Mouse (Mus musculus) Patski (cell line): ENCODE data around the gene Srebf1. TPM values are rescaled to one million over a fixed set of nuclear protein-coding genes. Genes with fewer than 3 reads are reported as not detected.

Experiments used
- ATAC-seq: fragments of 100-300 bp; one replicate; pipeline ENCODE4 v1.8.0; 2021
- CTCF ChIA-PET: fragments of 350-600 bp; sonication (Branson Sonifier 250); formaldehyde crosslinking; loops from one replicate; lab custom pipeline; 2022; ENCODE audit warnings: inconsistent platforms; lab: Charles Lee
- POLR2A ChIA-PET: fragments of 350-600 bp; sonication (Branson Sonifier 250); formaldehyde crosslinking; loops from one replicate; lab custom pipeline; 2022; ENCODE audit warnings: antibody characterized with exemption, inconsistent platforms; lab: Charles Lee
- DNase-seq: peaks from one replicate; pipeline ENCODE4 v3.0.0-alpha.2; 2011; ENCODE audit warnings: low read depth, low spot score
- H3K27me3 ChIP-seq: fragments of 371-371 bp; one replicate; pipeline ENCODE4 v1.5.1; 2021
- CTCF ChIP-seq: fragments of 100-300 bp; IDR thresholded peaks from one replicate; pipeline ENCODE4 v1.5.1; 2021
- in situ Hi-C: fragments of 300-500 bp; cut with MboI; formaldehyde crosslinking; loops from 3 replicates; pipeline ENCODE4 v1.11.1; 2018; ENCODE audit warnings: low pct_unique_long_range_greater_than_20kb, mixed read lengths
- polyA plus RNA-seq: library from polyadenylated mRNA; unstranded; gene quantifications from one replicate; pipeline ENCODE4 v1.2.3, GENCODE M21; 2021

Gene Srebf1
- polyA plus RNA-seq, 1 experiment from 2014 or later: 65.4 TPM

GRCm38 (mm10) chr11:60197998-60198619 lies 24.3 kb downstream of the Srebf1 start:
- DNase-seq: no peak
- TF ChIP-seq CTCF: no peak
- in situ Hi-C loops: loop anchor here (5.0 to 10.0 kb wide), 3 partner anchors 101 to 323 kb away; no protein-coding TSS in a partner anchor
- H3K27me3 ChIP-seq: no peaks in the 10 kb centered on the region
- ATAC-seq: no peak
- CTCF ChIA-PET: interaction anchor here (1.2 to 4.0 kb wide), 3 partner anchors 18 to 93 kb away, joined by 3 to 15 read pairs (median 8); partner anchors contain the start of gene Rai1
- POLR2A ChIA-PET: interaction anchor here (0.7 to 0.9 kb wide), 2 partner anchors 13 to 55 kb away, joined by 3 read pairs; no protein-coding TSS in a partner anchor

GRCm38 (mm10) chr11:60196344-60196743 lies 26.0 kb downstream of the Srebf1 start:
- ATAC-seq (no peak), DNase-seq (no peak)
- ChIA-PET CTCF (interaction anchor here (1.4 to 2.7 kb wide), 3 partner anchors 12 to 96 kb away, joined by 3 to 8 read pairs (median 3); no protein-coding TSS in a partner anchor), POLR2A (interaction anchor here (0.9 to 1.3 kb wide), 2 partner anchors 12 to 90 kb away, joined by 3 to 5 read pairs; no protein-coding TSS in a partner anchor)
- TF ChIP-seq CTCF: no peak
- in situ Hi-C loops: loop anchor here (5.0 to 10.0 kb wide), 3 partner anchors 99 to 322 kb away; no protein-coding TSS in a partner anchor
- H3K27me3 ChIP-seq: no peaks in the 10 kb centered on the region

- H3K27me3 ChIP-seq: no peaks in the 10 kb centered on the region
- ChIA-PET POLR2A (interaction anchor here (1.2 kb wide), 1 partner anchor 18 kb away, joined by 3 read pairs; no protein-coding TSS in a partner anchor), CTCF (interaction anchor here (1.0 to 2.7 kb wide), 5 partner anchors 11 to 87 kb away, joined by 3 to 8 read pairs (median 5); no protein-coding TSS in a partner anchor)
- no peak for DNase-seq
- in situ Hi-C loops: loop anchor here (5.0 to 10.0 kb wide), 3 partner anchors 98 to 320 kb away; no protein-coding TSS in a partner anchor
- ATAC-seq: no peak
- no peak for TF ChIP-seq CTCF
These were observed 27.3 kb downstream of the Srebf1 start for GRCm38 (mm10) chr11:60195108-60195507.

GRCm38 (mm10) chr11:60193556-60193955 lies 28.8 kb downstream of the Srebf1 start:
- POLR2A ChIA-PET: no interaction called here
- in situ Hi-C loops: loop anchor here (10.0 kb wide), 1 partner anchor 319 kb away; no protein-coding TSS in a partner anchor
- ATAC-seq: no peak
- no peak for DNase-seq
- no peaks in the 10 kb centered on the region for H3K27me3 ChIP-seq
- CTCF ChIA-PET: interaction anchor here (1.0 to 2.7 kb wide), 4 partner anchors 9 to 18 kb away, joined by 3 to 8 read pairs (median 4); no protein-coding TSS in a partner anchor
- no peak for TF ChIP-seq CTCF

- TF ChIP-seq CTCF: no peak
- DNase-seq: no peak
- no peak for ATAC-seq
- ChIA-PET POLR2A (no interaction called here), CTCF (interaction anchor here (0.8 to 1.0 kb wide), 2 partner anchors 9 to 17 kb away, joined by 3 read pairs; no protein-coding TSS in a partner anchor)
- in situ Hi-C loops: loop anchor here (10.0 kb wide), 1 partner anchor 318 kb away; no protein-coding TSS in a partner anchor
- H3K27me3 ChIP-seq: no peaks in the 10 kb centered on the region
These were observed 29.8 kb downstream of the Srebf1 start for GRCm38 (mm10) chr11:60192534-60192933.

- POLR2A ChIA-PET: no interaction called here
These were observed 32.2 kb downstream of the Srebf1 start for GRCm38 (mm10) chr11:60190055-60190641.

GRCm38 (mm10) chr11:60189501-60190040 lies 32.8 kb downstream of the Srebf1 start:
- ChIA-PET CTCF (no interaction called here), POLR2A (no interaction called here)
- no peaks in the 10 kb centered on the region for H3K27me3 ChIP-seq
- no peak for ATAC-seq
- no peak for TF ChIP-seq CTCF
- in situ Hi-C loops: loop anchor here (10.0 kb wide), 1 partner anchor 315 kb away; no protein-coding TSS in a partner anchor
- no peak for DNase-seq

More at GRCm38 (mm10) chr11:60190055-60190641, 32.2 kb downstream of the Srebf1 start:
- in situ Hi-C loops: loop anchor here (10.0 kb wide), 1 partner anchor 315 kb away; no protein-coding TSS in a partner anchor
- CTCF ChIA-PET: no interaction called here
- H3K27me3 ChIP-seq: no peaks in the 10 kb centered on the region
- TF ChIP-seq CTCF: no peak
- DNase-seq: no peak
- ATAC-seq: no peak

GRCm38 (mm10) chr11:60188275-60188853 lies 34.0 kb downstream of the Srebf1 start:
- ATAC-seq: no peak
- CTCF ChIA-PET: interaction anchor here (0.9 to 1.7 kb wide), 2 partner anchors 12 to 35 kb away, joined by 3 to 4 read pairs; no protein-coding TSS in a partner anchor
- POLR2A ChIA-PET: interaction anchor here (0.6 kb wide), 1 partner anchor 870 kb away, joined by 3 read pairs; no protein-coding TSS in a partner anchor

GRCm38 (mm10) chr11:60187070-60187469 lies 35.3 kb downstream of the Srebf1 start:
- TF ChIP-seq CTCF: no peak
- DNase-seq (no peak), ATAC-seq (no peak)
- POLR2A ChIA-PET: interaction anchor here (1.0 kb wide), 1 partner anchor 79 kb away, joined by 3 read pairs; no protein-coding TSS in a partner anchor
- in situ Hi-C loops: no loop called here
- CTCF ChIA-PET: no interaction called here
- no peaks in the 10 kb centered on the region for H3K27me3 ChIP-seq

More at GRCm38 (mm10) chr11:60188275-60188853, 34.0 kb downstream of the Srebf1 start:
- in situ Hi-C loops: no loop called here
- H3K27me3 ChIP-seq: no peaks in the 10 kb centered on the region
- no peak for DNase-seq
- no peak for TF ChIP-seq CTCF
